Mouse (Mus musculus) forebrain, postnatal 0 days (tissue): Measurements from ENCODE around the gene Tmbim1. TPM values are rescaled to one million over a fixed set of nuclear protein-coding genes. Genes with fewer than 3 reads are reported as not detected.

Source experiments
- ATAC-seq: fragments of 200-750 bp; cut with Nextera tagmentation; 2 replicates; pipeline ENCODE4 v1.8.0; 2017; ENCODE audit warnings: mild to moderate bottlenecking, moderate library complexity
- DNase-seq: peaks from one replicate; pipeline ENCODE4 v3.0.0-alpha.2; 2015
- H3K27ac ChIP-seq: fragments of 300-500 bp; sonication (generic); 2 replicates; pipeline ENCODE4 v1.5.1; 2014; ENCODE audit warnings: low read depth, mild to moderate bottlenecking, antibody characterized with exemption, low read length, moderate library complexity, mixed read lengths
- H3K27me3 ChIP-seq: fragments of 300-500 bp; sonication (generic); 2 replicates; pipeline ENCODE4 v1.6.1; 2014; ENCODE audit warnings: mild to moderate bottlenecking, low read length, mixed read lengths; ENCODE audit not compliant: insufficient read depth
- H3K36me3 ChIP-seq: fragments of 300-500 bp; sonication (generic); 2 replicates; pipeline ENCODE4 v1.6.1; 2014; ENCODE audit warnings: mild to moderate bottlenecking, moderate library complexity; ENCODE audit not compliant: insufficient read depth
- H3K4me1 ChIP-seq: fragments of 300-500 bp; sonication (generic); 2 replicates; pipeline ENCODE4 v1.6.1; 2014; ENCODE audit warnings: antibody characterized with exemption; ENCODE audit not compliant: insufficient read depth
- H3K4me2 ChIP-seq: fragments of 300-500 bp; sonication (generic); 2 replicates; pipeline ENCODE4 v1.6.1; 2014; ENCODE audit warnings: low read depth, mild to moderate bottlenecking, moderate library complexity
- H3K4me3 ChIP-seq: fragments of 300-500 bp; sonication (generic); 2 replicates; pipeline ENCODE4 v1.5.1; 2014; ENCODE audit warnings: low read depth, low read length, mixed read lengths
- H3K9ac ChIP-seq: fragments of 300-500 bp; sonication (generic); 2 replicates; pipeline ENCODE4 v1.6.1; 2014; ENCODE audit warnings: mild to moderate bottlenecking
- H3K9me3 ChIP-seq: fragments of 300-500 bp; sonication (generic); 2 replicates; pipeline ENCODE4 v1.6.1; 2016; ENCODE audit warnings: low read length
- CTCF ChIP-seq: sonication (generic); IDR thresholded peaks from 2 replicates; pipeline ENCODE4 v1.5.1; 2016; ENCODE audit warnings: antibody characterized with exemption, control low read depth, low read depth
- WGBS: fragments of 180-500 bp; shearing (Covaris S2); extraction: QIAGEN DNeasy Blood & Tissue Kit; methylation state at CpG from one replicate; pipeline ENCODE4 v1.1.7; 2014; 5-methylcytosine and 5-hydroxymethylcytosine counted together
- polyA plus RNA-seq: library from polyadenylated mRNA; unstranded; fragments of >200 nt; fragmentation: Nextera tagmentation; extraction: Ambion mirVana; gene quantifications from 2 replicates; pipeline ENCODE4 v1.2.1, GENCODE M21; 2015
- total RNA-seq: library from RNA; depleted of rRNA; stranded (reverse); fragments of >200 nt; gene quantifications from 2 replicates; pipeline ENCODE4 v1.2.3, GENCODE M21; 2014

Gene Tmbim1
- total and polyA plus RNA-seq, 2 experiments from 2014 or later = 7.9 TPM

DNA sequence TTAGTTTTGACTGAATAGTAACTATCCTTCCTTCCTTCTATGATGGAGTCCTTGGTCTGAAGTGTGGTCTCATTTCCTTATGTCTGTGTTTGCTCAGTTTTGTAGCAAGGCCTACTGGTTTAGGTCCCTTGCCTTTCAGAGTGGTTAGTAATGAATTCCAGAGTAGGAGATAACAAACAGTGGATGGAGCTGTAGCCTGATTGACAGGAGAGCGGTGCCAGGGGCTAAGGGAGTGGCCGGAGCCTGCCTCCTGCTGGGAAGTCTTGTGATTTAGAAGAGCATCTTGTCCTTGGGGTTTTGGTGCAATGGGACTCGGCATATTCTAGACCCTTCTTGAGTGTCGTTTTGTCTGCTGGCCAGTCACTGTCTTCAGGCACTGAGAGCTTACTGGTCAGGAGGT lies 48.6 kb downstream of the Tmbim1 start:
- TF ChIP-seq CTCF = no peak
- 89% methylated on average over 4 of the region's 4 CpGs for WGBS
- no peak overlapping the region for H3K4me2 ChIP-seq
- H3K36me3 ChIP-seq = peaks cover 64% of the 10 kb centered on the region
- H3K27me3 ChIP-seq = no peaks in the 10 kb centered on the region
- H3K9ac ChIP-seq = no peak overlapping the region
- no peak for ATAC-seq
- no peaks in the 10 kb centered on the region for H3K4me1 ChIP-seq
- H3K27ac ChIP-seq = no peak overlapping the region
- H3K4me3 ChIP-seq = no peak overlapping the region
- H3K9me3 ChIP-seq = no peaks in the 10 kb centered on the region
- DNase-seq = no peak

DNA sequence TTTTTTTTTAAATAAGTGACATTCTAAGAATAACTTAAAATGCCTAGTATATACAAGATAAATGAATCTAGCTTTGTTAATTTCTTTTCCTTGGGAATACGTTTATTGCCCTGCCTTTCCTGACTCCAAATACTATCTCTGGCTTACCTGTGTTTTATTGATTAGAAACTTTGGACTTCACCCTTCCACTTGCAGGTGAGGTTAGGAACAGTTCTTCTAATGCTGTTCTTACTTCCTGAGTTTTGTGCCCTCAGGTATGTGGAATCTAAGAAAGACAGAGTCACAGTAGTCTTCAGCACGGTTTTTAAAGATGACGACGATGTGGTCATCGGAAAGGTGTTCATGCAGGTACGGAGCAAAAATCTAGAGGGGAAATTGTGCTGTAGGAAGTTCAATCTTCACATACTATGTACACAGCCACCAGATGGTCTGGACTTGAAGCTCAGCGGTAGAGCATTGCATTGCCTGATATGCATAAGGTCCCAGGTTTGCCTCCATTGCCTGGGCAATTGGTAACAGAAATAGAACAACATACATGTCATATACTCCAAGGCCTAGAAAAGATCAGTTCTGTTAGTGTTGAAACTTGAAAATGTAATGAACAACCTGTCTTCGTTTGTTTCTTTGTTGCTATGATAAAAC lies 49.6 kb downstream of the Tmbim1 start:
- no peaks in the 10 kb centered on the region for H3K4me1 ChIP-seq
- DNase-seq (no peak), ATAC-seq (no peak)
- no peak overlapping the region for H3K9ac ChIP-seq
- H3K4me3 ChIP-seq = no peak overlapping the region
- WGBS = 97% methylated on average over 8 of the region's 8 CpGs
- no peaks in the 10 kb centered on the region for H3K27me3 ChIP-seq
- TF ChIP-seq CTCF = no peak
- peaks cover 69% of the 10 kb centered on the region for H3K36me3 ChIP-seq
- no peak overlapping the region for H3K4me2 ChIP-seq
- H3K9me3 ChIP-seq = no peaks in the 10 kb centered on the region
- no peak overlapping the region for H3K27ac ChIP-seq

DNA sequence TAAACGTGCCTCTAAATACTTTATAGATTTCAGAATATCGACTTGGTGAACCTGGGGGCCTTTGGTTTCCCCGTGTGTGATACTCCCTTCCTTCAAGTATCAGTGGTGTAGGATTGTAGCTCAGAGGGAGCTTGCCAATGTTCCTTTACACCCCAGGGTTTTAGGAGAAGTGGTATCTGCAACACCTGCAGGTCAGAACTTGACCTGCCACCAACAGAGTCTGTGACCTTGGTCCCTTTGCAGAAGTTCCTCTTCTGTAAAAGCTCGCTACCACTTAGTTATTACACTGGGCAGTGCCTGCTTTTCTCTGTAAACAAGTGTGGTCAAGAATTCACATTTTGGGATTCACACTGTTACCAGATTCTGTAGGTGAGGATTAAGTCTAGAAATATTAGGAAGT lies 55.3 kb downstream of the Tmbim1 start:
- Histone ChIP-seq H3K27ac (no peak overlapping the region), H3K36me3 (peaks cover 42% of the 10 kb centered on the region), H3K4me3 (no peak overlapping the region), H3K9ac (no peak overlapping the region), H3K4me2 (no peak overlapping the region), H3K4me1 (no peaks in the 10 kb centered on the region), H3K27me3 (no peaks in the 10 kb centered on the region), H3K9me3 (no peaks in the 10 kb centered on the region)
- ATAC-seq = no peak
- no peak for TF ChIP-seq CTCF
- WGBS = 93% methylated on average over 4 of the region's 4 CpGs
- DNase-seq = no peak

GRCm38 (mm10) chr1:74249331-74249980 lies 56.0 kb downstream of the Tmbim1 start:
- H3K4me2 ChIP-seq = no peak overlapping the region
- 74% methylated on average over 5 of the region's 5 CpGs for WGBS
- H3K9ac ChIP-seq = no peak overlapping the region
- H3K4me3 ChIP-seq = no peak overlapping the region
- no peaks in the 10 kb centered on the region for H3K27me3 ChIP-seq
- H3K27ac ChIP-seq = no peak overlapping the region
- no peak for DNase-seq
- H3K4me1 ChIP-seq = no peaks in the 10 kb centered on the region
- ATAC-seq = no peak
- no peak for TF ChIP-seq CTCF
- H3K36me3 ChIP-seq = peaks cover 42% of the 10 kb centered on the region
- no peaks in the 10 kb centered on the region for H3K9me3 ChIP-seq

DNA sequence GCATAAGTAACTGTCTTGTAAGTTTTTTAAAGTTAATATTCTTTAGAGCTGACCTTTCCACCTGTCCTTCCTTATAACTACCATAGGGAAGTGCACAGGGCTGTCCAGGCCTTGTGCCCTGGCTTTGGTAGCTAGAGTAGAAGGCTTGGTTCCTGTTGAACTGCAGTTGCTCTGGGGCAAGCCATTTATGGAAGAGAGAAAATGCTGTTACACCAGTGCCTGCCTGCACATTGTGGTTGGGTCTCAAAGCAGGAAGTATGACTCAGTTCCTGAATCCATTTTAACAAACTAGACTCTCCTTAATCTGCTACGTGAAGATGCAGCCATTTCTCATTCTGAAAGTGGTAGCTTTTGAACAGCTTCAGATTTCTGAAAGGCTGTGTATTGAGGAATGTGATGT lies 56.6 kb downstream of the Tmbim1 start:
- WGBS = 83% methylated on average over 1 of the region's 1 CpGs
- DNase-seq (no peak), ATAC-seq (no peak)
- Histone ChIP-seq H3K4me3 (no peak overlapping the region), H3K36me3 (peaks cover 36% of the 10 kb centered on the region), H3K4me1 (no peaks in the 10 kb centered on the region), H3K4me2 (no peak overlapping the region), H3K9me3 (no peaks in the 10 kb centered on the region), H3K27ac (no peak overlapping the region), H3K9ac (no peak overlapping the region), H3K27me3 (no peaks in the 10 kb centered on the region)
- no peak for TF ChIP-seq CTCF

DNA sequence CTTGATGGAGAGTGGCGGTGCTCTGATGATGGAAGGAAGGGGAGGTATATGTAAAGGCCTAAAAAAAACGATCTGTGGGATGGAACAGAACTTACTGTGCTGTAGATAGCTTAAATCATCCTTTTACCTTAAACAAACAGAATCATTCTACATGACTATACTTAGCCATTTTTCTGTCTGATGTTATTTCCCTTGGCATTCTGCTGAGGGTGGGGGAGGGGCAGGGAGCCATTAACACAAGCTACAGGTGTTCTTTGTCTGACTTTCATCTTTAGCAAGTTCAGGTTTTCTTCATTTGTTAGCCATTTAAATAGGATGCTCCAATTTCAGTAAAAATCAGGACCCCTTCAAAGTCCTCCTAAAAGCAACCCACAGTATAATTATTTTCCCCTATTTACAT lies 59.9 kb downstream of the Tmbim1 start:
- Histone ChIP-seq H3K4me3 (no peak overlapping the region), H3K36me3 (peaks cover 16% of the 10 kb centered on the region), H3K9me3 (no peaks in the 10 kb centered on the region), H3K4me1 (no peaks in the 10 kb centered on the region), H3K4me2 (no peak overlapping the region), H3K27ac (no peak overlapping the region), H3K9ac (no peak overlapping the region), H3K27me3 (no peaks in the 10 kb centered on the region)
- TF ChIP-seq CTCF = no peak
- 89% methylated on average over 2 of the region's 2 CpGs for WGBS
- no peak for DNase-seq
- ATAC-seq = no peak

- no peak overlapping the region for H3K9ac ChIP-seq
- H3K4me3 ChIP-seq = no peak overlapping the region
- no peak for ATAC-seq
- H3K4me1 ChIP-seq = peaks cover 21% of the 10 kb centered on the region
- WGBS = 79% methylated on average over 4 of the region's 4 CpGs
- DNase-seq = no peak
- TF ChIP-seq CTCF = no peak
- H3K4me2 ChIP-seq = no peak overlapping the region
- no peaks in the 10 kb centered on the region for H3K36me3 ChIP-seq
- H3K9me3 ChIP-seq = no peaks in the 10 kb centered on the region
- no peaks in the 10 kb centered on the region for H3K27me3 ChIP-seq
- H3K27ac ChIP-seq = no peak overlapping the region
Observed at GRCm38 (mm10) chr1:74240832-74241231, 64.6 kb downstream of the Tmbim1 start.
